Mouse (Mus musculus) spleen, postnatal 14 days (tissue): ENCODE measurements around the gene Gm4312.
"Not testable (repeated sequence)": the region's sequence is repeated elsewhere in the genome, so short reads cannot be mapped to it uniquely, and the experiment has no call there.

ENCODE experiments used
- DNase-seq, 2 experiments: peaks; one replicate each; pipeline ENCODE4 v3.0.0; 2021 to 2022; ENCODE audit warnings: low spot score in 2 of 2

The Gm4312 gene

GRCm38 (mm10) chr10:100382460-100382859 lies at the start of gene Gm4312:
Gene Gm4312 (minus strand): TSS chr10:100382560.
- DNase-seq, result not testable (repeated sequence)

- DNase-seq, result no peak
Observed at GRCm38 (mm10) chr10:100427592-100427991, 45.2 kb upstream of the Gm4312 start.

GRCm38 (mm10) chr10:100415566-100415965 lies 33.2 kb upstream of the Gm4312 start:
- no peak for DNase-seq

- not testable (repeated sequence) for DNase-seq
Observed at GRCm38 (mm10) chr10:100402301-100402700, 19.9 kb upstream of the Gm4312 start.

GRCm38 (mm10) chr10:100361038-100361437 lies 21.3 kb downstream of the Gm4312 start, which contains the start of gene Gm4307:
Gene Gm4307 (plus strand): TSS chr10:100361338.
- not testable (repeated sequence) for DNase-seq

- peak; percentile 1 to 11 for DNase-seq
Observed at GRCm38 (mm10) chr10:100356841-100357240, 25.5 kb downstream of the Gm4312 start.

- not testable (repeated sequence) for DNase-seq
Observed at GRCm38 (mm10) chr10:100350793-100351192, 31.6 kb downstream of the Gm4312 start, which contains the start of gene Gm4305. Gene Gm4305 (plus strand): TSS chr10:100351093.

- DNase-seq, result not testable (repeated sequence)
Observed at GRCm38 (mm10) chr10:100345672-100346071, 36.7 kb downstream of the Gm4312 start, which contains the start of gene Gm4303. Gene Gm4303 (plus strand): TSS chr10:100345972.

- not testable (repeated sequence) for DNase-seq
Observed at GRCm38 (mm10) chr10:100340536-100340935, 41.8 kb downstream of the Gm4312 start, which contains the start of gene Gm4302. Gene Gm4302 (plus strand): TSS chr10:100340836.

GRCm38 (mm10) chr10:100335376-100335775 lies 47.0 kb downstream of the Gm4312 start, which contains the start of gene Gm4301:
Gene Gm4301 (plus strand): TSS chr10:100335676.
- not testable (repeated sequence) for DNase-seq
